Mouse (Mus musculus) kidney, adult 18-20 months (tissue): ENCODE data around the gene Pnpla3.

ENCODE experiments used
- DNase-seq: peaks from one replicate; pipeline ENCODE4 v3.0.0; 2021

Gene Pnpla3

DNA sequence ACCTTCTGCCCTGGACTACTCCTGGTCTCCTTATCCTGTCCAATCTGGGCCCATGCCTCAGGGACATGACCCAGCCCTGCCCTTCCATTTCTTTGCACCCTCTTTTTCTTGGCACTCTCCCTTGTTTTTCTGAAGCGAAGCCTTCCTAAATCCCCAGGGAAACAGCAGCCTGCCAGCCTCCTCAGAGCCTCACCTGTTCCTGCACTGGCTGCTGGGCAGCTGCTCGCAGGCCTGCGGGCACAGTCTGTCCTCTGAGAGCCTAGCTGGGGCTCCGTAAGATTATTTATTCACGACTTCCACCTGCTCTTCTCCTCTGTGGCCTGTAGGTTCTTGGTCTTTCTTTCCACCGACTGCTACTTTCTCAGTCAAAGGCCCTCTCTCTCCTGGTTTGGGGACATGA, 14.4 kb downstream of the Pnpla3 start:
- DNase-seq = no peak

DNA sequence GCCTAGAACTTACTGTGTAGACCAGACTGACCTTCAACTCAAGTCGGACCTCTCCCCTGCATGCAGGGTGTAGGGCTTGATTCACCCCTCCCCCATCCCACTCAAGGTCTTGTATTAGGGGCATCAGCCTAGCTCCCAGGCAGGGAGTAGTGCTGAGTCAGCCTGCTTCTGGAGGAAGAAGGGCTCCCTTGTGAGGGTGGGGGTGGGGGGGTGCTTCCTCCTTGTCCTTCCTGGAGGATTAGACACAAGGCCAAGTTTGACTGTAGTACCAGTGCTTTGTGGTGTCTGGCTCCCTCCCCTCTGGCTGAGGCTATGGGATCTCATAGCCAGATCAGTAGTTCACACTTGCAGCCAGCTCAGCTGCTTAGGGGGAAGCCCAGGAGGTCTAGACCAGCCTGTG, 16.3 kb downstream of the Pnpla3 start:
- DNase-seq = no peak

DNA sequence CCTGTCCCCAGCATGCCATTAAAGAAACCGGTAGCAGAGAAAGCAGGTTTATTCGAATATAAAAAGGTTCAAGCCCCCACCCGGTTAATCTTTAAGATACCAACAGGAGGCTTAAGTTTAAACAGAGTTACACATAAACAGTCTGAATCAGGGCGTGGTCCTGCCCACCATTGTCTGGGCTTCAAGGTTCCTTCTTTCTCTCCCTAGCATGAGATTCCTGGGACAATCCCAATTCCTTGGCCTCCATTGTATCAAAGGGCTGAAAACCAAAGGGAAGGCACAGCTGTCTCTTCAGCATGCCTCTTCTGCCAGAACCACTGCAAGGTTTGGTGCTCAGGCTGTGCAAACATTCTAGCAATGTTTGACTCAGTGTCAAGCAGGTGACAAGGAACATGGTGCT, 18.6 kb downstream of the Pnpla3 start:
- no peak for DNase-seq

DNA sequence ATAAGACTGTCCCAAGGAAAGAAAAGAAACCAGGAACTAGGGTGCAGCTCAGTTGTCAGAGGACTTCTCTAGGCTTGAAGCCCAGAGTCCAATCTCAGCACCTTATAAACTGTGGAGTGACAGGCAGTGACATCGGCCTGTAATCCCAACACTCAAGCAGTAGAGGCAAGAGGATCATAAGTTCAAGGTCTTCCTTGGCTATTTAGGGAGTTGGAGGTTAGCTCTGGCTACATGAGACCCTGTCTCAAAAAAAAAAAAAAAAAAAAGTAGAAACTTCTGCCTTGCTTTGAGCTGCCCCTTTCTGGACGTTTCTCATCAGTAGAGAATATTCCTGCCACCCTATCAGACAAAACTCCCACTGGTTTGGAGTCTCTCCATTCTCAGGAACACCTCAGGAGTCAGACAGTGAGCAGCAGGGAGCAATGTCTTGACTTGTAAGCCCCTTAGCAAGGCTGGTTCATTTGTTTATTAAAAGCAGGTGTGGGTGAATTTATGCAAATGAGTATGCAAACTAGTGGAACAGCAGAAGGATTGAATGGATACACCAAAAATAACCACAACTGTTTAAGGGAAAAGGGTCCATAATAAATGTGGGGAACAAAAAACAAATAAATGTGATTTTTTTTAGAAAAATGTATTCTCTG, 21.4 kb downstream of the Pnpla3 start:
- DNase-seq = no peak

DNA sequence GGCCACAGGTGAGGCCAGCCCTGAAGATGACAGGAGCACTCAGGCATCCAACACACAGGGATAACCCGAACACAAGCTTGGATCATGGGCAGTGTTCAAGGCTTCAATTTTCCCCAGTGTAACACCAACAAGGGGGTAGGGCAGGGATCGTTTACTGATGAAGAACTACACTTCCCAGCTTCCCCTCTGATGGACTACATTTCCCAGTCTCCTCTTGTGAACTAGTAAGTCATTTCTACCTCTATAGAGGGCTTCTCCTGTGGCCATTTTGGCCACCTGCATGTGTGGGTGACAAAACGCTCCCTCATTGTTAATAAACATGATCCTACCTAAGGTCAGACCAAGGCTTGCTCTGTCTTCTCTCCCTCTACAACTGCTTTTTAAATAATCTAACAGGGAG, 22.2 kb downstream of the Pnpla3 start:
- no peak for DNase-seq

DNA sequence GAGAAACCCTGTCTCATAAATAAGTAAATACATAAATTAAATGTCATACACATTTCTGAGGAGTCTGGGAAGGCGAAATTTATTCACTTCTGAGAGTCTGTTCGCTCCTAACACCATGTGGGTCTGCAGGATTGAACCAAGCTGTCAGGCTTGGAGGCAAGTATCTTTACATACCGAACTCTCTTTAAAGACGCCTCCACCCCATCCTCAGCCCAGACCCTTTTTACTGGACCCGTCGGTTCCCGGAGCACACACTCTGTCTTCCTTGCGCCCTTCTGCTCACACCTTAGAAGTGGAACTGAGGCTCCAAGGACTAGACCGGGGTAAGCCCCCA, 24.1 kb downstream of the Pnpla3 start:
- DNase-seq = no peak

DNA sequence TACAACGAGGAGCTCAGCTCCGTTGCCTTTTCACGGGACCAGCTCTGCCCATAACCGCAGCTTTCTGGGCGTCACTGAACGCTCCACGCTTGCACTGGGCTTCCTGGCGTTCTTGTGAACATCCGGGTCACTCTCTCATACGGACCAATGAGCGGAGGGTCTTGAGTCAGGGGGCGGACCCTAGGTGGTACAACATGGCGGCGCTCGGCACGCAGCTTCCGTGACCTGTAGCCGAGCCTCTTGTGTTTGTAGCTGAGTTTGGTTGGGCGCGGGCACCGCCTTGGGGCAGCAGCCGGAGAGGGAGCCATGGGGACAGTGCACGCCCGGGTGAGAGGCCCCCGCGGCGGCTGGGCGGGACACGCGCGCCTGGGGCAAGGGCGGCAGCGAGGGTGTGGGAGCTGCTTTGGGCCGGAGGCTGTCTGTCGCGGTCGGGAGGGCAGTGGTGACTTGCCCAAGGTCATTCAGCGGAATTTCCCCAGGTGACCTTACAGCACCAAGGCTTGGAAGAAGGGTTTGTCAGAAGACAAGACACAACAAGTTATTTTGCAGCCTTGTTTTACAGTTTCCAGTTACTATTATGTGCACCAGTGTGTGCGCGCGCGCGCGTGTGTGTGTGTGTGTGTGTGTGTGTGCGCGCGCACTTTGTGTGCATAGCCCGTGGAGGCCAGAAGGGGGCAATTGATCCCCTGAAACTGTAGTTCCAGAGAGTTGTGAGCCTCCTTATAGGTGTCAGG, 24.6 kb downstream of the Pnpla3 start, which contains the start of gene Samm50:
Gene Samm50 (plus strand): TSS at position 184 of the 734 bp plus-strand sequence.
- DNase-seq = peak; percentile 93

DNA sequence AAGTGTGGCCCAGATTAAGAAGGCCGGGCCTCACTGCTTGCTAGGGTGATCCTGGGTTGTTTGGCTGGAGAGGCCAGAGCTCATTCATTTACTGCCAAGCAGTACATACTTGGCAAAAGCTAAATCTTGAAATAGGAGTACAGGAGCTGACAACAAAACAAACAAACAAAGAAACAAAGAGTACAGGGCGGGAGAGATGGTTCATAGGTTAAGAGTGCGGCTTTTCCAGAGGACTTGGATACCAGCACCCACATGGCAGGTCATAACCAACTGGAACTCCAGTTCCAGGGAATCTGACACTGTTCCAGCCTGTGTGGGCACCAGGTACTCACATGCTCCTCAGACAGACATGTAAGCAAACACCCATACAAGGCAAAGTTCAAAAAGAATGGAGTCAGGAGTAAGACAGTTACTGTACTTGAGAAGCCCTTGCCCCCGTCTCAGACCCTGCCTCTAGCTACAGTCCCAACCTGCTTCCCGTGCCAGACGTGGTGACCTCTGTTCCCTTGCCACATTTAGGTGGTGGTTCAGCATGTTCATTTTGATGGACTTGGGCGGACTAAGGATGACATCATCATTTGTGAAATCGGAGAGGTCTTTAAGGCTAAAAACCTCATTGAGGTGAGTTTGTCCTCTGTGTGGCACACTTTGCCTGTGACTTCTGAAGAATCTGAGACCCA, 29.0 kb downstream of the Pnpla3 start:
- DNase-seq = no peak

DNA sequence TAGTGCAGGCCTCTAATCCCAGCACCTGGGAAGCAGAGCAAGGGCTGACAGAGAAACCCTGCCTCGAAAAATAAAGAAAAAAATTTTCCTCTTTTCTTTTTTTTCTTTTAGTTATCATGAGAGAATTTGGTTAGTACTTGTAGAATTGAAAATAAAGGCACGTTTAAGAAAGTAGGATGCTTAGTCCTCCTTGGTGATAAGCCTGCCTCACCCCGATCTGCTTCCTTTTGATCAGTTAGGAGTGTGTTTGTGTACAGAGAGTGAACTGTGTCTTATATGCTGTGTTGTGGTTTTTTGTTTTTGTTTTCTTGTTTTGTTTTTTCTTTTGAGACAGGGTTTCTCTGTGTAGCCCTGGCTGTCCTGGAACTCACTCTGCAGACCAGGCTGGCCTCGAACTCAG, 39.7 kb downstream of the Pnpla3 start:
- DNase-seq = no peak

DNA sequence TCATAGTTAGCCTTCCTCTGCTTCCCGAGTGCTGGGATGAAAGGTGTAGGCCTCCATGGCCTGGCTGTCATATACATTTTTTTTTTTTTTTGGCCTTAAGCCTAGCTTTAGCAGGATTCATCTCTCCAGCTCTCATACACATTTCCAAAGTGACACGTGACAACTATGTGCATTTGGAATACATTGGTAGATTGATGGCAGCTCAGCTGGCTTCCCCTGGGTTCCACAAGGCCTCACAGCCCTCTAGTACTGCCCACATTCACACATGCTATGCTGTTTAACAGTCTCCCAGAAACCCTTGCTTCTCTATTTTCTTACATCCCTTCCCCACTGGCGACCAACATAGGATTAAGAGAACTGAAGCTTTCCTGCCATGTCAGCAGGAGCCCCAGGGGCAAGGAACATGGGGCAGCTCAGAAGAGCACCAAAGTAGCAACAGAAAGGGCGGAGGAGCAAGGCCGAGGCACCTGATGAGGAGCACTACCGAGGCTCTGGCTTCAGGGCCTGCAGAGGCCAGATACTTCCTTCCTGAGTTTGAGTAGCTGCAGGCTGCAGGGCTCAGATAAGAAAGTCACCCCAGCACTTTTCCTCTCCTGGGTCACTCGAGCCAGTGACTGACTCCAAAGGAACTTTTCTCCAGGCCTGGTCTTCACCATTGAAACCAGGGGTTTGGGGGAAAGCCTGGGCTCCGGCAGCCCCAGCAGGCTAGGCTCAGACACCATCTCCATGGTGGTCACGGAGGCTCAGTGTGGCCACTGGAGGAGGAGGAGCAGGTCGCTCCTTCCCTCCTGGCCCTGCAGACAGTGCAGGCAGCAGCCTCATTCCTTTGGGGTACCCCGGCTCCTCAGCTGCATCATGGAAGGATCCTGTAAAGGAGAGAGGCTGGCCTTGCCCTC, 42.1 kb downstream of the Pnpla3 start:
- no peak for DNase-seq

DNA sequence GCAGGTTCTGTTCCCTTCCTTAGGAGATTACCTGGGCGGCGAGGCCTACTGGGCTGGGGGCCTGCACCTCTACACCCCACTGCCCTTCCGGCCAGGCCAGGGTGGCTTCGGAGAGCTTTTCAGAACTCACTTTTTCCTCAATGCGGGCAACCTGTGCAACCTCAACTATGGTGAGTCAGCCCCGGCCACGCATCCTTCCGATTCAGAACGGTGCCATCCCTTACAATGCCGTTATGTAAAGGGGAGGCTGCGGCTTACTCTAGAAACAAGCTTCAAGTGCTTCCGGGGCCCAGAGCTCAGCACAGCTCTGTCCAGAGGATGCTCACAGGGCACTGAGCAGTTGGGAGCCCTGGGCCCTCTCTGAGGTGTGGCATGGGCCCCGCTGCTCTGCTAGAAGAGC, 42.8 kb downstream of the Pnpla3 start:
- no peak for DNase-seq

DNA sequence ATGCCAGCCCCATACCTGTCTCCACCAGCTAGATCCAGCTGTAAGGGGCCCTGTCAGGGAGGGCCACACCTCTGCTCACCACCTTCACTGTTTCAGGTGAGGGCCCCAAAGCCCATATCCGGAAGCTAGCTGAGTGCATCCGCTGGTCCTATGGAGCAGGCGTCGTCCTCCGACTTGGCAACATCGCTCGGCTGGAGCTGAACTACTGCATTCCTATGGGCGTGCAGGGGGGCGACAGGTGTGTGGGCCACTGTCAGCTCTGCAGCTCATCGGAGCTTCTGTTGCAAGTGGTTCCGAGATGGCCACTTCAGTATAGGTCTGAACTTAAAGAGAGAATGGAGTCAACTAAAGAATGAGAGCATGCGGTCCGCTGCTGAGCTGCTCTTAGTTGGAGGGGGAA, 43.3 kb downstream of the Pnpla3 start:
- no peak for DNase-seq

DNA sequence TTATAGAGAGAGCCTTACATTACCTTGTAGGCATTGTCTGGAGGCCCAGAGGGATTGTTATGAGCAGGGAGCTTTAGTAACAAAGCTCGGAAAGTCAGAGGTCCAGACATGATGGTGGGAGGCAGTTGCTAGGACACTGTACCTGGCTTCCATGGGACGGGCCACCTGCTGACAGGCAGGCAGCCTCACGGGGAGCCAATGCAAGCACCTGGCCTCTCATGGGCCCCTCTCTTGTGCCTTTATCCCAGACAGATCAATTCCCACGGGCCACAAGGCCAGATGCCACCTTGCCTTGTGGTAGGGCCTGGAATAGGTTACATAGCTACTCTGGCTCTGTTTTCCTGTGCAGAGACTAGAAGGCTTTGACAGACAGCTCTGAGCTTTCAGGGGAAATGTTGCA, 43.9 kb downstream of the Pnpla3 start:
- no peak for DNase-seq

DNA sequence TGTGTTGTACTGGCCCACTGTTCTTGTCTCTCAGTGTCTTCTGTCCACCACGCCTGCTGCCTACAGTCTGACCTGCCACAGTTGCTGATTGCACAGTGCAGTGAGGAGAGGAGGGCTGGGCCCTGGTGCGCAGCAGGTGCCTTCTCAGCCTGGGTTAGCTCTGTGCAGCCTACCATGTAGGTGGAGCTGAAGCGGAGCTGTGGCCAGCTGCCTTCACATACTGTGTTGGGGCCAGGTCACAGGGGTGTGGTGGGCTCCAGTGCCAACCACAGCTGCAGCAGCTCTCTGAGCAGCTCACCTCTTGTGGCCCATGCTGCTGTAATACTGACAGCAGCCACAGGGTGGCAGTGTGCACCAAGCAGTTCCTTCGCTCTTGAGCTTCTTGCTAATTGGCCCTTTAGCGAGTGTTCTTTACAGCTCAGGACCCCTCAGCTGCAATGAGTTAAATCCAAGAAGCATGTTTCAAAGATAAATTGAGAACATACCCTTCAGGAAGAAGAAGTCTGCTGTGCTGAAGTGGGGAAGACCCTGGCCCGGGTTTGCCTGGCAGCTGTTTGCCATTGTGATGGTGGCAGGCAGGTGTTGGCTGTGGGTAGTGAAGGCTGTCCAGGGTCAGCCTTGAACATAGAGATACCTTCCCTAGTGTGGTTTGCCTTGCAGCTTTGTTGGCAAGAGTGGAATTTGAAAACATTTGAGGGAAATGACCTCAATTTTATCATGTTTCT, 44.6 kb downstream of the Pnpla3 start:
- DNase-seq = peak; percentile 91

DNA sequence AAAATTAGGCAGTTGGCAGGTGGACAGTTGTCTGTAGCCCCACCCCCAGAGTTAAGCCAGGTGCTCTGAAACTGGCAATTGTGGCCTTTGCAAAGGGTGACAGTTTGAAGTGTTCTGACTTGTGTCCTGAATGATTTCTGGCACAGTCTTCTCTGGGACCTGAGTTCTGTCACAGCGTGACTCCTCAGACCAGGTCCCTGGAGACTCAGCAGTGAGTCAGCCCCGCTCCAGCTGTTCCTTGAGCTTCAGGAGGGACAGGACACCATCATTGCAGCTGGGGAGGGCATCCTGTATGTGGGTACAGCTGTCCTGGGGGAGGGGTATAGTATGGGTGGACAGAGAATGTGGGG, 45.1 kb downstream of the Pnpla3 start:
- DNase-seq = no peak

DNA sequence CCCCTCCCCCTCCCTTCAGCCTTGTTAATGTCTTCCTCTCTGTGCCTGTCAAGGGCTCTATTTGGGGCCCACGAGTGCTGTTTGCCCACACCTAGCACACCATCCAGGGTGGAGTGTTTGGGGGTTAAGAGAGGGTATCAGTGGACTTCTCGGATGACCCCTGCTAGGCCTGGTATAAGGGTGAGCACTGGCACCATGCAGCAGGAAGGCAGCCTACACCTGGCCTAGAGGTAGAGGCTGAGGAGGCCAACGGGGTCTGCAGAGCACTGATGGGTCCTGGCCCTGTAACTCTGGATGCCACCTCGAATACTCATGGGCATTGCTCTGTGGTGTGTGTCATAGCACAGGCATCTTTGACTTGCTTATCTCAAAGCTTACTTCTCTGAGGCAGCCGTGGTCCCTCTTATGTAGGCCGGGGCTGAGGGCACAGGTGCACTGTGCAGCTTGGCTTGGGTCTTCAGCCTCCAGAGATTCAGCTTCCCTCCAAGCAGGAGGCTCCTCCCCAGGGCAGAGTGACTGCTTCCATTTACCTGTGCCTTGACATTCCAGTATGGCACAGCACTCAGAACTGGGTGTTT, 45.6 kb downstream of the Pnpla3 start:
- DNase-seq = no peak

DNA sequence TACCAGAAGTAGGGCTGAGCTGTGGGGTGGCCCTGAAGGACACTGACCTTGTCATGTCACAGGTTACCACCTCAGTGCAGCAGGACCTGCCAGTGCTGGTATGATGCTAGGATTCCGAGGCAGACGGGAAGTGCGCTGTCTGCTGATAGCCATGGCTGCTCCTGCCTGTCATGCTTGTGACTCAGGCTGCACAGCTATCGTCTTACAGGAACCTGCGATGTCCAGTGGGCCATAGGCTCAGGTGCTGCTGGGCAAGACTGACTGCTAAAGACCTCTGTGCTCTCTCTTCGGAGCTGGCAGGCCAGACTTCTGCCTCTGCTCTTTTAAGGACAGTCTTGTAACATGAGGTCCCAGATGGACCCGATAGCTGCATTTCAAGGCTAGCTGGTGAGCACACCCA, 46.8 kb downstream of the Pnpla3 start:
- DNase-seq = no peak

DNA sequence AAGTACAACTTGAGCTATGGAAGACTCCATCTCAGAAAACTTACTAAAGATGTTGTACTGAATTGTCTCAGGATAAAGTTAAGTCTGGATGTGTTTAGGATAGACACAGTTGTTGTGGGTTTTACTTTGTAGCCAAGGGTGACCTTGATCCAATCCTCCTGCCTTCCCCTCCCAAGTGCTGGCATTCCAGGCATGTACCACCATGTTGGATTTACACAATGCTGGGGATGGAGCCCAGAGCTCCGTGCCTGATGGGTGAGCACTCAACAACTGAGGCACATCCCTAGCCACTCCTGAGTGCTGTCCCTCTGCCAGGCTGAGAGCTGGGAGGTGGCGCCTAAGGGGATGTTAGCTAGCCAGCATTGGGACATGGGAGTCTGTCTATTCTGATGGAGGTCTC, 47.6 kb downstream of the Pnpla3 start:
- no peak for DNase-seq

DNA sequence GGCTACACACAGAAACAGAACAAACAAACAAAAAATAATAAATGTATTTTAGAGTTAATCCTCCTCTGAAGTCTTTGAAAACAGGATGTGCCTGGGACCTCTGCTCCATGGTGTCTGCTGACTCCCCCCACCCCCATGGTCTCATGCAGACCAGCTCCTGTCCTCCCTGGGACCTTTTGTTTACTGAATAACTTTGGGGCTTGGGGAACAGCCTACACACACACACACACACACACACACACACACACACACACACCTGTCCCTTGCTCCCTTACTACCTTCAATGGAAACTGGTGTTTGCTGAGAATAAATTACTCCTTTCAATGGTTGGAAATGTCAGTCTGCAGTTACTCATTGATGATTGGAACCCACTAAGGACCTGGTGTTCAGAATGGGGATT, 48.4 kb downstream of the Pnpla3 start:
- DNase-seq = peak; percentile 39

DNA sequence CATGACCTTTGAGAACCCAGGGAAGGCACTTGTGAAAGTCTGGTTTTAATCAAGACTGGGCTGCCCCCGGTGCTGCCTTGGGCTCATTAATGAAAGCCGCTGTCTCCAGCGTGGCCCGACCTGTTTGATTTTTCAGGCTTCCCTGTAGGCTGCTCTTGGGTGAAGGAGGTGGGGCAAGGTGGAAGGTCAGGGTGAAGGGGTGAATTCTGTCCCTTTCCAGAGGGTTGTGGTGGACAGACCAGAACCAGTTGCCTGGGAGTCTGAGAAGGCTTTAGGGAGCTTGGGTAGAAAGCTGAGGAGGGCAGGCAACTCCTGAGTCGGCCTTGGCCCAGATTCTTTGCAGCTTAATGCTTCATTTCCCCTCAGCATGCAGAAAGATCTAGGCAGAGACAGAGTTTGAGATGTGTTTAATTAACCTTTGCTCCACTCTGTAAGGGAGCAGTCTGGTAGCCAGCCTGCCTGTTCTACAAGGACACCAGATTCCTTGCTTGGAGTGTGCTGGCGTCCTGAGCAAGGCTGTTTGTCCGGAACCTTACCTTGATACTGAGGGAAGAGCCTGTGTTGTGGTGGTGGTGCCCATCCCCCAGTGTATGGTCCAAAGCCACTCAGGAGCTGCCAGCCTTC, 48.9 kb downstream of the Pnpla3 start:
- peak; percentile 65 for DNase-seq

DNA sequence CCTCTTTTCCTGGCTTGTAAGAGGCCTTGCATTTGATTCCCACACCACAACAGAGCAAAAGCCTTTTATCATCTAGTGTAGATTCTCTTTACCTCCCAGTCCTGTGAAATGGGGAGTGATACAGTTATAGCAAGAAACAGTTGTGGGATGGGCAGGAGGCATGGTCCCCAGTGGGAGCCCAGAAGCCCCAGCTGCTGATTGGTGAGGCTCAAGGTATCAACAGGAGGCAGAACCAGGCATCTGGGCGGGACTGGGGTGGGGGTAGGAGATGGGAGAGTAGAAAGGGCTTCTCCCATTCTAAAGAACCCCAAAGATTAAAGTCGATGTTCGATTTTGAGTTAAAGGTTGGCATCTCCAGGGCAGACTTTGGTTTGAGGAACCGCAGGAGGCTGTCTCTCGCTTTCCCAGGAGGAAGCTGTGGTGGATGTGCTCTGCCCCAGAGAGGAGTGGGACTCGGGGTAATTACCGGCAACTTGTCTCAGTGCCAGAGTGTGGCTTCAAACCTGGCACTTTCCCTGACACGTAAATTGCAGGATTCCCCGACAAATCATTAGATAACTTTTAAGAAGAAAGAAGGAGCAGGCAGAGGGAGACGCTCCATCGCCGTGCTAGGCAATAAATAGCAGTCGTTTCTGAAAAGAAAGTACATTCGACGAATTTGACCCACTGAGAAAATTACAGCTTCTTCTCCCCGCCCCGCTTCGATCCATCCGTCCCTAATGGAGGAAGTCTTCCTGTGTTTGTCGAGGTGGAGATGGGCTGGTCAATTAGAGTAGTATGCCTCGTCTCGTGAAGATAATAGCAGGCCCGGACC, 50.5 kb downstream of the Pnpla3 start:
- DNase-seq = no peak
